Mouse (Mus musculus) frontal cortex, adult 2 months (tissue): ENCODE results near the gene Galntl6. TPM values are rescaled to one million over a fixed set of nuclear protein-coding genes. Genes with fewer than 3 reads are reported as not detected.
A peak's percentile ranks its signal among the peaks of the same experiment; 100 is the strongest.

Experiments
- DNase-seq, 2 experiments: peaks; one replicate each; pipeline ENCODE4 v3.0.0; 2022; ENCODE audit warnings: low spot score in 1 of 2; ENCODE audit errors: extremely low spot score in 1 of 2
- polyA plus RNA-seq: library from polyadenylated mRNA; depleted of rRNA; stranded (reverse); fragments of >200 nt; gene quantifications from 2 replicates; pipeline ENCODE4 v1.2.3, GENCODE M21; 2012; rRNA removed

The Galntl6 gene
- 16.0 and 17.3 TPM in 2 replicates for polyA plus RNA-seq

- peak; percentile 25 to 51 for DNase-seq
Observed at GRCm38 (mm10) chr8:58912196-58912839, at the start of gene Galntl6. Gene Galntl6, minus strand, starts transcription at chr8:58912640.

- no peak for DNase-seq
Observed at GRCm38 (mm10) chr8:58957195-58957739, 44.8 kb upstream of the Galntl6 start.

- no peak for DNase-seq
Observed at GRCm38 (mm10) chr8:58943773-58944172, 31.3 kb upstream of the Galntl6 start.

- DNase-seq, result peak in 1 of 2 experiments; percentile 25
Observed at GRCm38 (mm10) chr8:58931066-58931465, 18.6 kb upstream of the Galntl6 start.

GRCm38 (mm10) chr8:58915142-58915541 is 2.7 kb upstream of the Galntl6 start:
- no peak for DNase-seq

- DNase-seq, result no peak
Observed at GRCm38 (mm10) chr8:58913640-58913968, 1.2 kb upstream of the Galntl6 start.

GRCm38 (mm10) chr8:58912840-58913639 is 600 bp upstream of the Galntl6 start:
- DNase-seq, result peak in 1 of 2 experiments; percentile 31

- DNase-seq, result no peak
Observed at GRCm38 (mm10) chr8:58911677-58912076, 763 bp downstream of the Galntl6 start, which contains the start of gene BC030500. Gene BC030500, plus strand, starts transcription at chr8:58911755.

- no peak for DNase-seq
Observed at GRCm38 (mm10) chr8:58904465-58904864, 8.0 kb downstream of the Galntl6 start.

- DNase-seq, result no peak
Observed at GRCm38 (mm10) chr8:58895960-58896359, 16.5 kb downstream of the Galntl6 start.

GRCm38 (mm10) chr8:58890591-58890990 is 21.8 kb downstream of the Galntl6 start:
- no peak for DNase-seq

GRCm38 (mm10) chr8:58886405-58886804 is 26.0 kb downstream of the Galntl6 start:
- peak in 1 of 2 experiments; percentile 51 for DNase-seq

- no peak for DNase-seq
Observed at GRCm38 (mm10) chr8:58824347-58824746, 88.1 kb downstream of the Galntl6 start.

- peak; percentile 18 to 66 for DNase-seq
Observed at GRCm38 (mm10) chr8:58805190-58805589, 107.2 kb downstream of the Galntl6 start.

GRCm38 (mm10) chr8:58801847-58802246 is 110.6 kb downstream of the Galntl6 start:
- DNase-seq, result no peak

GRCm38 (mm10) chr8:58753769-58754168 is 158.7 kb downstream of the Galntl6 start:
- no peak for DNase-seq

GRCm38 (mm10) chr8:58737963-58738362 is 174.5 kb downstream of the Galntl6 start:
- DNase-seq, result no peak

- no peak for DNase-seq
Observed at GRCm38 (mm10) chr8:58691761-58692160, 220.7 kb downstream of the Galntl6 start.

GRCm38 (mm10) chr8:58677847-58678450 is 234.5 kb downstream of the Galntl6 start:
- no peak for DNase-seq

GRCm38 (mm10) chr8:58669075-58669474 is 243.4 kb downstream of the Galntl6 start:
- no peak for DNase-seq

GRCm38 (mm10) chr8:58660019-58660418 is 252.4 kb downstream of the Galntl6 start:
- DNase-seq, result no peak
